Mouse (Mus musculus) CH12.LX (cell line): ENCODE results near the gene Vps18.

ENCODE experiments used
- CHD2 ChIP-seq: IDR thresholded peaks from 2 replicates; pipeline ENCODE4 v1.6.1; 2011; ENCODE audit warnings: low read length, improper control_type of control experiment
- CTCF ChIP-seq, 2 experiments: IDR thresholded peaks in 1 of 2; conservative IDR thresholded peaks in 1 of 2; 2 replicates each; pipeline ENCODE4 v1.5.1; 2011 to 2012; ENCODE audit warnings: low read depth in 2 of 2, low read length in 2 of 2, improper control_type of control experiment in 1 of 2, inconsistent platforms in 1 of 2, mild to moderate bottlenecking in 1 of 2, moderate library complexity in 1 of 2
- ELF1 ChIP-seq: IDR thresholded peaks from 2 replicates; pipeline ENCODE4 v1.6.1; 2014; ENCODE audit warnings: low read depth, mild to moderate bottlenecking, inconsistent platforms, low read length, improper control_type of control experiment
- EP300 ChIP-seq: IDR thresholded peaks from 2 replicates; pipeline ENCODE4 v1.6.1; 2011; ENCODE audit warnings: low read length, improper control_type of control experiment
- IRF4 ChIP-seq: IDR thresholded peaks from 2 replicates; pipeline ENCODE4 v1.6.1; 2014; ENCODE audit warnings: low read depth, mild to moderate bottlenecking, inconsistent platforms, low read length, improper control_type of control experiment
- MAFK ChIP-seq: IDR thresholded peaks from 2 replicates; pipeline ENCODE4 v1.6.1; 2011; ENCODE audit warnings: low read length, improper control_type of control experiment; ENCODE audit not compliant: insufficient replicate concordance
- POLR2A ChIP-seq: IDR thresholded peaks from 2 replicates; pipeline ENCODE4 v1.6.1; 2011; ENCODE audit warnings: low read depth, mild to moderate bottlenecking, improper control_type of control experiment, low read length
- POLR2AphosphoS2 ChIP-seq: IDR thresholded peaks from 2 replicates; pipeline ENCODE4 v1.6.1; 2011; ENCODE audit warnings: low read depth, low read length, improper control_type of control experiment
- TBP ChIP-seq: conservative IDR thresholded peaks from 2 replicates; pipeline ENCODE4 v1.6.1; 2011; ENCODE audit warnings: low read depth, low read length, improper control_type of control experiment
- TCF12 ChIP-seq: IDR thresholded peaks from 2 replicates; pipeline ENCODE4 v1.6.1; 2014; ENCODE audit warnings: low read depth, mild to moderate bottlenecking, inconsistent platforms, low read length, improper control_type of control experiment
- ZC3H11A ChIP-seq: IDR thresholded peaks from 2 replicates; pipeline ENCODE4 v1.6.1; 2012; ENCODE audit warnings: low read depth, mild to moderate bottlenecking, inconsistent platforms, low read length, improper control_type of control experiment
- ZMIZ1 ChIP-seq: IDR thresholded peaks from 2 replicates; pipeline ENCODE4 v1.6.1; 2012; ENCODE audit warnings: low read depth, mild to moderate bottlenecking, inconsistent platforms, low read length, improper control_type of control experiment

DNA sequence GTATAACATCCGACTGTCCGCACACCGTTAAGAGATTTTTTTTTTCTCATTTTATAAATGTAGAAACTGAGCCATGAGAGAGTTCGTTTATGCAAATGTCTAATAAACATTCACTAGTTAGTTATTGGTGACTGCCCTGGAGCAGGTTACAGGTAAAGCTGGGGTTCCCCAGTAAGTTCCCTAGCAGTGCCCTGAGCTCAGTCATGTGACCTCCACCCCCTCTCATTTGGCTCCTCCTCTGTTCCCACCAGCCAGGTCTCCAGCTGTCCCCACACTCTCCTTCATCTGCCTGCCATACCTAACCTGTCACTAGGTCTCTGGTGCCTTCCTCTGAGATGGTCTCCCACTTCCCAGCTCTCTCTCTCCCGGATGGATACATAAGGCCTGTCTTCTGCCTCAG, 1.2 kb upstream of the Vps18 start:
- TF ChIP-seq EP300 (no peak), TCF12 (no peak), POLR2AphosphoS2 (no peak), CTCF (conservative IDR thresholded peaks at IDR 0.05 in 1 of 2, IDR thresholded peaks at IDR 0.05 in 1 of 2; ENCODE audit: low read depth in 2 of 2, low read length in 2 of 2) (no peak), ZMIZ1 (no peak), TBP (no peak), ELF1 (no peak), CHD2 (no peak), ZC3H11A (no peak), POLR2A (no peak), IRF4 (no peak), MAFK (no peak)
